Mouse (Mus musculus) urinary bladder, adult 18-20 months (tissue): ENCODE measurements around the gene Tango2.
"Not testable (repeated sequence)": the region's sequence is repeated elsewhere in the genome, so short reads cannot be mapped to it uniquely, and the experiment has no call there.

Source experiments
- DNase-seq, 2 experiments: peaks; one replicate each; pipeline ENCODE4 v3.0.0; 2022; ENCODE audit warnings: low spot score in 2 of 2, mixed read lengths in 2 of 2

Gene Tango2

GRCm38 (mm10) chr16:18342650-18343570 is 5.0 kb downstream of the Tango2 start:
- peak in 1 of 2 experiments; percentile 18 for DNase-seq

- no peak for DNase-seq
Observed at GRCm38 (mm10) chr16:18342076-18342475, 5.8 kb downstream of the Tango2 start.

- DNase-seq = no peak
Observed at GRCm38 (mm10) chr16:18341605-18342004, 6.3 kb downstream of the Tango2 start.

GRCm38 (mm10) chr16:18339866-18340265 is 8.0 kb downstream of the Tango2 start:
- no peak for DNase-seq

- DNase-seq = no peak
Observed at GRCm38 (mm10) chr16:18337261-18337660, 10.6 kb downstream of the Tango2 start.

GRCm38 (mm10) chr16:18335981-18336380 is 11.9 kb downstream of the Tango2 start:
- no peak for DNase-seq

- no peak for DNase-seq
Observed at GRCm38 (mm10) chr16:18333976-18334375, 13.9 kb downstream of the Tango2 start.

GRCm38 (mm10) chr16:18328524-18328923 is 19.4 kb downstream of the Tango2 start:
- DNase-seq = no peak

GRCm38 (mm10) chr16:18327936-18328335 is 20.0 kb downstream of the Tango2 start:
- no peak for DNase-seq

GRCm38 (mm10) chr16:18325741-18326140 is 22.2 kb downstream of the Tango2 start:
- DNase-seq = no peak

- no peak for DNase-seq
Observed at GRCm38 (mm10) chr16:18324031-18324430, 23.9 kb downstream of the Tango2 start.

GRCm38 (mm10) chr16:18323460-18323859 is 24.4 kb downstream of the Tango2 start:
- no peak for DNase-seq

GRCm38 (mm10) chr16:18321443-18321842 is 26.5 kb downstream of the Tango2 start:
- no peak for DNase-seq

- no peak for DNase-seq
Observed at GRCm38 (mm10) chr16:18318992-18319391, 28.9 kb downstream of the Tango2 start.

- no peak for DNase-seq
Observed at GRCm38 (mm10) chr16:18308159-18308558, 39.7 kb downstream of the Tango2 start.

- not testable (repeated sequence) for DNase-seq
Observed at GRCm38 (mm10) chr16:18289614-18290013, 58.3 kb downstream of the Tango2 start.

- DNase-seq = peak; percentile 90 to 97
Observed at GRCm38 (mm10) chr16:18289067-18289588, 58.8 kb downstream of the Tango2 start, which contains the start of gene Dgcr8. Gene Dgcr8, minus strand, starts transcription at chr16:18289246.

- DNase-seq = no peak
Observed at GRCm38 (mm10) chr16:18288581-18289061, 59.3 kb downstream of the Tango2 start.

- no peak for DNase-seq
Observed at GRCm38 (mm10) chr16:18288166-18288565, 59.7 kb downstream of the Tango2 start.

GRCm38 (mm10) chr16:18275166-18275565 is 72.7 kb downstream of the Tango2 start:
- no peak for DNase-seq

- no peak for DNase-seq
Observed at GRCm38 (mm10) chr16:18268182-18268581, 79.7 kb downstream of the Tango2 start.

GRCm38 (mm10) chr16:18265024-18265423 is 82.9 kb downstream of the Tango2 start:
- no peak for DNase-seq

GRCm38 (mm10) chr16:18258221-18258620 is 89.7 kb downstream of the Tango2 start, which contains the start of gene Gm49776:
Gene Gm49776, minus strand, starts transcription at chr16:18258321.
- DNase-seq = no peak
